Mouse (Mus musculus): ENCODE measurements at regions not wholly inside any gene's neighbourhood (a gene's known extent, or its start where the extent isn't known, plus 50 kb on each side); places are given as distances from the start of the nearest gene placed in this dataset.

DNA sequence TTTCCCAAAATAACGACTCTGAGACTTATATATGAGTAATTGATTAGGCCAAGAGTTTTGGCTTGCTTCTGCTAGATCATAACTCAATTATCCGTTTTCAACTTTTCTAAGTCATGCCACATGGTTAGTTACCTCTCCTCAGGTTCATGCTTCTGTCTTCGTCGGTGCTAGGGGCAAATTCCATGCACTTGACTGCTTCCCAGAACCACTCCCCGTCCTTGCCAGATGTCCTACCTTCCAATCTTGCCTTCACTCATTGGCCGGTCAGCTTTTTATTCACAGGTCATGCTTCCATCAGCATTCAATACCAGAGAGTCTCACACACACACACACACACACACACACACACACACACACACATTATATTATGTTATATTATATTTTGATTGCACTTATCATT is 66.4 kb upstream of the Arhgap32 start:
- DNase-seq (ENCODE audit: low read depth, low spot score): no peak

GRCm38 (mm10) chr9:32053886-32054615 is 61.9 kb upstream of the Arhgap32 start:
- DNase-seq (ENCODE audit: low read depth, low spot score): no peak

DNA sequence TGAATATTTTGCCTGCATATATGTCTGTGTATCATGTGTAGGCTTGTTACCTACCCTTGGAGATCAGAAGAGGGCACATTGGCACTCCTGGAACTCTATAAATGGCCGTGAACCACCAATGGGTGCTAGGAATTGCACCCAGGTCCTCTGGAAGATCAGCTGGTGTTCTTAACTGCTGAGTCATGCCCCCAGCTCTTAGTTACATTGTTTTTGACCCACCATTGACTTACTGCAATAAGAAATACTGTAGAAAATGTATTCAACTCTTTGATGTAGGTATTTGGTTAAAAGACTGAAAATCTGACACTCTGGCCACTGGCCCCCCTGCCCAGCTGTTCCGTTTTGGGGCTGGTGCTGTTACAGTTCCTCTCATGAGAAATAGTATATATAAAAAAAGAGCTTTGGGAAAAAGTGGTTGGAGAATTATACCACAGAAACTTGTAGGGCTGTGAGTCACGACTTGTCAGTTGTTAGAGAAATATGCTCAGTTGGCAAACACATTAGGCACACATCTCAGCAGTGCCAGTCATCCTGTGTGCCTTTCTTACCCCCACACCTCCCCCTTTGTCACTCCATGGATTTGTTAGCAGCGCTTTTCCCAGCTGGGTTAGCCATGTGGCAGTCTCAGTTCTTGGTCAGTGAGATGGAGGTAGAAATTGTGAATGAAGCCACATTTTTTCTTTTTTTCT is 58.4 kb upstream of the Arhgap32 start:
- no peak for DNase-seq (ENCODE audit: low read depth, low spot score)

GRCm38 (mm10) chr9:32062740-32063139 is 53.2 kb upstream of the Arhgap32 start:
- no peak for DNase-seq (ENCODE audit: low read depth, low spot score)

GRCm38 (mm10) chr9:32063541-32063940 is 52.4 kb upstream of the Arhgap32 start:
- DNase-seq (ENCODE audit: low read depth, low spot score): no peak

GRCm38 (mm10) chr9:32064007-32064550 is 51.9 kb upstream of the Arhgap32 start:
- DNase-seq (ENCODE audit: low read depth, low spot score): no peak

Data from forelimb bud, embryonic 11.5 days (tissue).